Mouse (Mus musculus) forebrain, embryonic 12.5 days (tissue): ENCODE data around the gene Hrh3. TPM values are rescaled to one million over a fixed set of nuclear protein-coding genes. Genes with fewer than 3 reads are reported as not detected.

Experiments
- ATAC-seq: fragments of 200-750 bp; cut with Nextera tagmentation; 2 replicates; pipeline ENCODE4 v1.8.0; 2017; ENCODE audit warnings: moderate TSS enrichment; ENCODE audit not compliant: low FRiP score
- H3K27ac ChIP-seq: fragments of 300-500 bp; sonication (generic); 2 replicates; pipeline ENCODE4 v1.5.1; 2016; ENCODE audit warnings: mild to moderate bottlenecking
- H3K27me3 ChIP-seq: fragments of 300-500 bp; sonication (generic); 2 replicates; pipeline ENCODE4 v1.6.1; 2016; ENCODE audit warnings: mild to moderate bottlenecking
- H3K36me3 ChIP-seq: fragments of 300-500 bp; sonication (generic); replicated peaks from 2 replicates; pipeline ENCODE4 v1.6.1; 2016; ENCODE audit warnings: mild to moderate bottlenecking
- H3K4me1 ChIP-seq: fragments of 300-500 bp; sonication (generic); 2 replicates; pipeline ENCODE4 v1.6.1; 2016
- H3K4me2 ChIP-seq: fragments of 300-500 bp; sonication (generic); 2 replicates; pipeline ENCODE4 v1.6.1; 2016; ENCODE audit warnings: mild to moderate bottlenecking, moderate library complexity
- H3K4me3 ChIP-seq: fragments of 300-500 bp; sonication (generic); replicated peaks from 2 replicates; pipeline ENCODE4 v1.5.1; 2016; ENCODE audit warnings: mild to moderate bottlenecking
- H3K9ac ChIP-seq: fragments of 300-500 bp; sonication (generic); 2 replicates; pipeline ENCODE4 v1.6.1; 2016; ENCODE audit warnings: mild to moderate bottlenecking
- H3K9me3 ChIP-seq: fragments of 300-500 bp; sonication (generic); 2 replicates; pipeline ENCODE4 v1.6.1; 2016
- WGBS: fragments of 180-500 bp; shearing (Covaris S2); methylation state at CpG from one replicate; pipeline ENCODE4 v1.1.7; 2016; 5-methylcytosine and 5-hydroxymethylcytosine counted together
- polyA plus RNA-seq: library from polyadenylated mRNA; unstranded; fragments of >200 nt; fragmentation: Nextera tagmentation; extraction: Ambion mirVana; gene quantifications from 2 replicates; pipeline ENCODE4 v1.2.1, GENCODE M21; 2016

The Hrh3 gene
- 3.3 and 3.5 TPM in 2 replicates for polyA plus RNA-seq

GRCm38 (mm10) chr2:180103978-180104658 lies at the start of gene Hrh3:
TSS of gene Hrh3 (minus strand) at chr2:180104488.
- peaks cover 74% of the 10 kb centered on the region for H3K27me3 ChIP-seq
- peak within 1 kb of the TSS; percentile 57 for H3K4me3 ChIP-seq
- ATAC-seq, result peak; percentile 86
- peaks cover 44% of the 10 kb centered on the region for H3K4me1 ChIP-seq
- no peak within 1 kb of the TSS for H3K27ac ChIP-seq
- peak within 1 kb of the TSS; percentile 96 for H3K4me2 ChIP-seq
- H3K9ac ChIP-seq, result peak within 1 kb of the TSS; percentile 62
- no peaks in the 10 kb centered on the region for H3K36me3 ChIP-seq
- under 1% methylated on average over 74 of the region's 87 CpGs for WGBS
- H3K9me3 ChIP-seq, result no peaks in the 10 kb centered on the region

- H3K27me3 ChIP-seq, result no peaks in the 10 kb centered on the region
- peaks cover 86% of the 10 kb centered on the region for H3K36me3 ChIP-seq
- H3K27ac ChIP-seq, result no peak overlapping the region
- no peak overlapping the region for H3K4me2 ChIP-seq
- no peak for ATAC-seq
- H3K4me1 ChIP-seq, result no peaks in the 10 kb centered on the region
- no peak overlapping the region for H3K4me3 ChIP-seq
- H3K9me3 ChIP-seq, result no peaks in the 10 kb centered on the region
- 87% methylated on average over 9 of the region's 9 CpGs for WGBS
- no peak overlapping the region for H3K9ac ChIP-seq
Observed at GRCm38 (mm10) chr2:180148551-180148950, 44.3 kb upstream of the Hrh3 start.

GRCm38 (mm10) chr2:180147379-180147778 lies 43.1 kb upstream of the Hrh3 start:
- H3K4me2 ChIP-seq, result no peak overlapping the region
- H3K9ac ChIP-seq, result no peak overlapping the region
- no peaks in the 10 kb centered on the region for H3K27me3 ChIP-seq
- peaks cover 76% of the 10 kb centered on the region for H3K36me3 ChIP-seq
- no peaks in the 10 kb centered on the region for H3K4me1 ChIP-seq
- 87% methylated on average over 6 of the region's 6 CpGs for WGBS
- no peak overlapping the region for H3K4me3 ChIP-seq
- no peak overlapping the region for H3K27ac ChIP-seq
- no peak for ATAC-seq
- no peaks in the 10 kb centered on the region for H3K9me3 ChIP-seq

GRCm38 (mm10) chr2:180146091-180146490 lies 41.8 kb upstream of the Hrh3 start:
- no peak overlapping the region for H3K27ac ChIP-seq
- ATAC-seq, result no peak
- no peaks in the 10 kb centered on the region for H3K27me3 ChIP-seq
- H3K9ac ChIP-seq, result no peak overlapping the region
- 92% methylated on average over 2 of the region's 2 CpGs for WGBS
- peaks cover 81% of the 10 kb centered on the region for H3K36me3 ChIP-seq
- H3K9me3 ChIP-seq, result no peaks in the 10 kb centered on the region
- no peak overlapping the region for H3K4me2 ChIP-seq
- H3K4me3 ChIP-seq, result no peak overlapping the region
- H3K4me1 ChIP-seq, result no peaks in the 10 kb centered on the region

- no peaks in the 10 kb centered on the region for H3K9me3 ChIP-seq
- no peak for ATAC-seq
- H3K4me3 ChIP-seq, result no peak overlapping the region
- H3K9ac ChIP-seq, result no peak overlapping the region
- WGBS, result 87% methylated on average over 5 of the region's 5 CpGs
- H3K4me1 ChIP-seq, result no peaks in the 10 kb centered on the region
- no peak overlapping the region for H3K27ac ChIP-seq
- no peaks in the 10 kb centered on the region for H3K27me3 ChIP-seq
- H3K36me3 ChIP-seq, result peaks cover 21% of the 10 kb centered on the region
- no peak overlapping the region for H3K4me2 ChIP-seq
Observed at GRCm38 (mm10) chr2:180135414-180135813, 31.1 kb upstream of the Hrh3 start.

GRCm38 (mm10) chr2:180133911-180134310 lies 29.6 kb upstream of the Hrh3 start:
- no peak for ATAC-seq
- H3K27ac ChIP-seq, result no peak overlapping the region
- peaks cover 13% of the 10 kb centered on the region for H3K36me3 ChIP-seq
- H3K9me3 ChIP-seq, result no peaks in the 10 kb centered on the region
- H3K4me2 ChIP-seq, result no peak overlapping the region
- 95% methylated on average over 3 of the region's 3 CpGs for WGBS
- H3K4me3 ChIP-seq, result no peak overlapping the region
- no peaks in the 10 kb centered on the region for H3K27me3 ChIP-seq
- no peak overlapping the region for H3K9ac ChIP-seq
- no peaks in the 10 kb centered on the region for H3K4me1 ChIP-seq

- Histone ChIP-seq H3K4me1 (no peaks in the 10 kb centered on the region), H3K36me3 (peaks cover 7% of the 10 kb centered on the region), H3K27ac (no peak overlapping the region), H3K27me3 (no peaks in the 10 kb centered on the region), H3K9me3 (no peaks in the 10 kb centered on the region), H3K4me3 (no peak overlapping the region), H3K9ac (no peak overlapping the region), H3K4me2 (no peak overlapping the region)
- WGBS, result 96% methylated on average over 4 of the region's 4 CpGs
- ATAC-seq, result no peak
Observed at GRCm38 (mm10) chr2:180133231-180133630, 28.9 kb upstream of the Hrh3 start.

GRCm38 (mm10) chr2:180127675-180128074 lies 23.4 kb upstream of the Hrh3 start:
- Histone ChIP-seq H3K27ac (no peak overlapping the region), H3K4me1 (peaks cover 22% of the 10 kb centered on the region), H3K9ac (no peak overlapping the region), H3K27me3 (no peaks in the 10 kb centered on the region), H3K4me3 (no peak overlapping the region), H3K9me3 (no peaks in the 10 kb centered on the region), H3K36me3 (peaks cover 9% of the 10 kb centered on the region; the same call in 1 of the 2 replicates), H3K4me2 (no peak overlapping the region)
- 75% methylated on average over 1 of the region's 1 CpGs for WGBS
- no peak for ATAC-seq

- no peak overlapping the region for H3K9ac ChIP-seq
- no peak overlapping the region for H3K4me2 ChIP-seq
- ATAC-seq, result no peak
- H3K36me3 ChIP-seq, result peaks cover 9% of the 10 kb centered on the region; the same call in 1 of the 2 replicates
- no peaks in the 10 kb centered on the region for H3K9me3 ChIP-seq
- H3K27me3 ChIP-seq, result no peaks in the 10 kb centered on the region
- no peak overlapping the region for H3K27ac ChIP-seq
- 16% methylated on average over 4 of the region's 4 CpGs for WGBS
- H3K4me1 ChIP-seq, result peaks cover 22% of the 10 kb centered on the region
- no peak overlapping the region for H3K4me3 ChIP-seq
Observed at GRCm38 (mm10) chr2:180126195-180126594, 21.9 kb upstream of the Hrh3 start.

GRCm38 (mm10) chr2:180124192-180124591 lies 19.9 kb upstream of the Hrh3 start:
- H3K4me1 ChIP-seq, result peaks cover 33% of the 10 kb centered on the region
- H3K4me3 ChIP-seq, result no peak overlapping the region
- no peak for ATAC-seq
- H3K9me3 ChIP-seq, result no peaks in the 10 kb centered on the region
- peaks cover 9% of the 10 kb centered on the region; the same call in 1 of the 2 replicates for H3K36me3 ChIP-seq
- H3K9ac ChIP-seq, result no peak overlapping the region
- no peak overlapping the region for H3K4me2 ChIP-seq
- H3K27ac ChIP-seq, result no peak overlapping the region
- WGBS, result 86% methylated on average over 2 of the region's 2 CpGs
- H3K27me3 ChIP-seq, result no peaks in the 10 kb centered on the region

- Histone ChIP-seq H3K9ac (peak overlapping the region; percentile 86), H3K4me3 (peak overlapping the region; percentile 90), H3K9me3 (no peaks in the 10 kb centered on the region), H3K4me2 (peak overlapping the region; percentile 81), H3K27me3 (no peaks in the 10 kb centered on the region; the same call in 1 of the 2 replicates), H3K36me3 (peaks cover 9% of the 10 kb centered on the region; the same call in 1 of the 2 replicates), H3K27ac (no peak overlapping the region), H3K4me1 (peaks cover 46% of the 10 kb centered on the region)
- no peak for ATAC-seq
- WGBS, result 76% methylated on average over 5 of the region's 5 CpGs
Observed at GRCm38 (mm10) chr2:180120292-180120761, 16.0 kb upstream of the Hrh3 start.

- Histone ChIP-seq H3K9me3 (no peaks in the 10 kb centered on the region), H3K27ac (peak overlapping the region; percentile 69), H3K36me3 (peaks cover 9% of the 10 kb centered on the region; the same call in 1 of the 2 replicates), H3K4me1 (peaks cover 52% of the 10 kb centered on the region), H3K4me3 (peak overlapping the region; percentile 90), H3K9ac (peak overlapping the region; percentile 86), H3K27me3 (no peaks in the 10 kb centered on the region; the same call in 1 of the 2 replicates), H3K4me2 (peak overlapping the region; percentile 81)
- WGBS, result under 1% methylated on average over 62 of the region's 68 CpGs
- peak; percentile 9; the same call in 1 of the 2 replicates for ATAC-seq
Observed at GRCm38 (mm10) chr2:180119439-180120291, 15.4 kb upstream of the Hrh3 start.
